Mouse (Mus musculus) intestine, embryonic 14.5 days (tissue): ENCODE results near the gene Lmbrd2. TPM values are rescaled to one million over a fixed set of nuclear protein-coding genes. Genes with fewer than 3 reads are reported as not detected.
A peak's percentile ranks its signal among the peaks of the same experiment; 100 is the strongest.

Experiments
- ATAC-seq: fragments of 200-750 bp; cut with Nextera tagmentation; replicated peaks from 2 replicates; pipeline ENCODE4 v1.8.0; 2017; ENCODE audit warnings: low read depth, moderate number of reproducible peaks, moderate TSS enrichment, moderate library complexity; ENCODE audit not compliant: low FRiP score, low TSS enrichment
- DNase-seq: peaks from one replicate; pipeline ENCODE4 v3.0.0-alpha.2; 2018; ENCODE audit warnings: low spot score
- H3K27ac ChIP-seq: fragments of 300-500 bp; sonication (generic); 2 replicates; pipeline ENCODE4 v1.5.1; 2014; ENCODE audit warnings: low read depth, mild to moderate bottlenecking, control low read depth
- H3K27me3 ChIP-seq: fragments of 300-500 bp; sonication (generic); replicated peaks from 2 replicates; pipeline ENCODE4 v1.6.1; 2014; ENCODE audit warnings: low read length, control low read depth; ENCODE audit not compliant: control insufficient read depth, insufficient read depth
- H3K36me3 ChIP-seq: fragments of 300-500 bp; sonication (generic); 2 replicates; pipeline ENCODE4 v1.6.1; 2014; ENCODE audit warnings: low read length, control low read depth; ENCODE audit not compliant: control insufficient read depth, insufficient read depth
- H3K4me1 ChIP-seq: fragments of 300-500 bp; sonication (generic); replicated peaks from 2 replicates; pipeline ENCODE4 v1.6.1; 2014; ENCODE audit warnings: low read length, control low read depth, mixed read lengths; ENCODE audit not compliant: control insufficient read depth, insufficient read depth
- H3K4me2 ChIP-seq: fragments of 300-500 bp; sonication (generic); 2 replicates; pipeline ENCODE4 v1.6.1; 2014; ENCODE audit warnings: low read length
- H3K4me3 ChIP-seq: fragments of 300-500 bp; sonication (generic); 2 replicates; pipeline ENCODE4 v1.5.1; 2014; ENCODE audit warnings: low read depth, low read length, control low read depth, mixed read lengths
- H3K9ac ChIP-seq: fragments of 300-500 bp; sonication (generic); 2 replicates; pipeline ENCODE4 v1.6.1; 2014; ENCODE audit warnings: mild to moderate bottlenecking, low read length
- H3K9me3 ChIP-seq: fragments of 300-500 bp; sonication (generic); 2 replicates; pipeline ENCODE4 v1.6.1; 2016; ENCODE audit warnings: low read length, control low read depth; ENCODE audit not compliant: control insufficient read depth
- WGBS: fragments of 180-500 bp; shearing (Covaris S2); extraction: QIAGEN DNeasy Blood & Tissue Kit; methylation state at CpG from one replicate; pipeline ENCODE4 v1.1.7; 2014; 5-methylcytosine and 5-hydroxymethylcytosine counted together
- polyA plus RNA-seq: library from polyadenylated mRNA; unstranded; fragments of >200 nt; fragmentation: Nextera tagmentation; extraction: Ambion mirVana; gene quantifications from 2 replicates; pipeline ENCODE4 v1.2.1, GENCODE M21; 2014

Lmbrd2 gene
- polyA plus RNA-seq, 1 experiment from 2014 or later = 4.6 TPM

DNA sequence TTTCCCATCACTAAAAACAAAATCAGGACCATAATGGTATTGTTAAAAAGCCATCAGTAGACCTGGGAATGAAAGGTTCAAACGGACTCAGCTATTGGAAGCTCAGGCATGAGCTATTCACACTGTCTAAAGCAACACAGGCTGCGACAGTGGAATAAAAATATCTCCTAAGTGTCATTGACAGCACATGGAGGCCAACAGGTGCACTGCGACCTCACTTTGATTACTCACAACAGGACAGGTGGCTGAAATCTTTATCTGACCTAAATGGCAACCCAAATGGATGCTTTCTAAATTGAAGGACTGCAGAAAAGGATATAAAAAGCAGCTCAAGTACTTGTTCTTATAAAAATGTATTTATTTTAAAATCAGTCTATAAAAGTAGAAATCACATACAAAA is 28.7 kb upstream of the Lmbrd2 start:
- 85% methylated on average over 3 of the region's 3 CpGs for WGBS
- H3K4me2 ChIP-seq = no peak overlapping the region
- H3K9ac ChIP-seq = no peak overlapping the region
- H3K36me3 ChIP-seq = peaks cover 75% of the 10 kb centered on the region
- ATAC-seq (no peak), DNase-seq (peak; percentile 39)
- peaks cover 3% of the 10 kb centered on the region; the same call in 1 of the 2 replicates for H3K4me1 ChIP-seq
- H3K4me3 ChIP-seq = no peak overlapping the region
- no peaks in the 10 kb centered on the region for H3K9me3 ChIP-seq
- H3K27me3 ChIP-seq = no peaks in the 10 kb centered on the region
- no peak overlapping the region for H3K27ac ChIP-seq

DNA sequence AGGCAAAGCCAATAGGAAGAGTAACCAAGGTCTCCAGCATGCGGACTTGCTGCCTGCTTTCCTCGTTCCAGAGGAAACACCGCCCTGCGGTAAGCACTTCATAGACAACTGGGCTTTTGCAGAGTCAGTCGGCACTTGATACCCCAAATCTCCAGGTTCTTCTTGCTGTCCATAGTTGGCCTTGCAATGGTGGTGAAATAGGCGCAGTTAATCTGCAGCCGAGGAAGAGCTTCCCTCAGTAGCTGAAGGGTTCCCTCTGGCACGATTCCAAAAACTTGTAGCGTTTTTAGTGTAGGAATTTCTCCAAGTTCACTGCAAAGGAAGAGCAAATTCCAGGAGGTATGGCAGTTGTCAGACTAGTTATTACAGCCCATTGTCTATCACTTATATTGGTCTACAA is 26.8 kb upstream of the Lmbrd2 start:
- ATAC-seq (no peak; the same call in 1 of the 2 replicates), DNase-seq (peak; percentile 49)
- Histone ChIP-seq H3K4me2 (no peak overlapping the region), H3K36me3 (peaks cover 75% of the 10 kb centered on the region), H3K4me3 (no peak overlapping the region), H3K9me3 (no peaks in the 10 kb centered on the region), H3K9ac (no peak overlapping the region), H3K27me3 (no peaks in the 10 kb centered on the region), H3K4me1 (peaks cover 3% of the 10 kb centered on the region; the same call in 1 of the 2 replicates), H3K27ac (no peak overlapping the region)
- 69% methylated on average over 9 of the region's 9 CpGs for WGBS

DNA sequence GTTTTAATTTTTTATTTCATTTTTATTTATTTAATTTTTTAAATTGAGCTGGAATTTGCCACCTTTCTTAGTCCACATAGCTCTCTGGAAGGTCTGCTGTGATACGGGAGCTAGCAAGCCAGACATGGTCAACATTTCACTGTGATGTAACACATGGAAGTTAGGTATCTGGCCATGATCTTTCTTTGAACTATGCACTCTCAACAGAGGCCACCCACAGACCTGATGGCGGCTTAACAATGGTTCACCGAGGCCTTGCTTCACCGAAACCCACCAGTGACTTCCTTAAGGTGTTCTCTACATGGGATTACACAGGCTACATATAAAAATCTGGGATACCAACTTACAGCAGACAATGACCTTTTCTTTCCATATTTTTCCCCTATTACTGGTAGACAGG is 26.2 kb upstream of the Lmbrd2 start:
- peak; percentile 48 for DNase-seq
- WGBS = 64% methylated on average over 4 of the region's 4 CpGs
- no peaks in the 10 kb centered on the region for H3K9me3 ChIP-seq
- peak; percentile 14; the same call in 1 of the 2 replicates for ATAC-seq
- peaks cover 78% of the 10 kb centered on the region for H3K36me3 ChIP-seq
- no peak overlapping the region for H3K9ac ChIP-seq
- H3K4me2 ChIP-seq = no peak overlapping the region
- no peak overlapping the region for H3K27ac ChIP-seq
- H3K4me3 ChIP-seq = no peak overlapping the region
- no peaks in the 10 kb centered on the region for H3K27me3 ChIP-seq
- peaks cover 3% of the 10 kb centered on the region; the same call in 1 of the 2 replicates for H3K4me1 ChIP-seq

DNA sequence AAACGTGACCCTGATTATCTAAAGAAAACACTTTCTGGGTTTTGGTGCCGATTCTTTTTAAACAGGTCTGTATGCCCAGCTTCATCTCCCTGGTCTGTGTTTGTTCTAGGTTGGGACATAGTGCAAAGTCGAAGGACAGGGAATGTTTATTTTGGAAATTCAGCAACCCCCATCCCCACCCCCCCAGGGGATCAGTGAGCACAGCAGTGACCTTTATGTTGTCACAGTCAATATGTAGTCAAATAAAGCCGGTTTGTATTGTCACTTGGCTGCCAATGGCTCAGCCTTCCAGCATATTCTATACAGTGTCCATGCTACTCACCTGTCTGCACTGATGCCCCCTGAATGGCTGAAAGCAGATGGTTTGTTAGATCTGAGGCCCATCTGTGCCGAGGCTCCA is 25.8 kb upstream of the Lmbrd2 start:
- ATAC-seq (no peak; the same call in 1 of the 2 replicates), DNase-seq (peak; percentile 49)
- Histone ChIP-seq H3K9ac (no peak overlapping the region), H3K4me2 (no peak overlapping the region), H3K4me3 (no peak overlapping the region), H3K36me3 (peaks cover 83% of the 10 kb centered on the region), H3K4me1 (peaks cover 3% of the 10 kb centered on the region; the same call in 1 of the 2 replicates), H3K9me3 (no peaks in the 10 kb centered on the region), H3K27ac (no peak overlapping the region), H3K27me3 (no peaks in the 10 kb centered on the region)
- 42% methylated on average over 5 of the region's 5 CpGs for WGBS

DNA sequence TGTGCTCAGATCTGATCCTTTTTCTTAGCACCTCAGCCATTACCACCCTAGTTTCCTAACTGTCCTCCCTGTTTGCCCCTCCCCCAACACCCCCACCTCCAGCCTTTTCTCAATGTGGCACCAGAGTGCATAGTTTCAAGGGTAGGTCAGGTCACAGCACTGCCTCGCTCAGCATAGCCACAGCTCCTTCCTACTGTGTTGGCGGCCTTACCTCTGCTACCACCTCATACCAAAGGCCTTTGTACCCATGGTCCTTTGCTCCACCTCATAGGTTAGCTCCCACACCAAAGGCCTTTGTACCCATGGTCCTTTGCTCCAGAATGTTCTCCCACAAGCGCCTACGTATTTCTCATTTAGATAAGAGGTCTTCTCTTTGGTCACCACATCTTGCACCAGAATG is 21.5 kb upstream of the Lmbrd2 start:
- Histone ChIP-seq H3K4me1 (peaks cover 3% of the 10 kb centered on the region; the same call in 1 of the 2 replicates), H3K27ac (no peak overlapping the region), H3K9ac (no peak overlapping the region), H3K4me2 (no peak overlapping the region), H3K4me3 (no peak overlapping the region), H3K36me3 (peaks cover 94% of the 10 kb centered on the region), H3K27me3 (no peaks in the 10 kb centered on the region), H3K9me3 (no peaks in the 10 kb centered on the region)
- 93% methylated on average over 4 of the region's 4 CpGs for WGBS
- DNase-seq (peak; percentile 18), ATAC-seq (no peak)

DNA sequence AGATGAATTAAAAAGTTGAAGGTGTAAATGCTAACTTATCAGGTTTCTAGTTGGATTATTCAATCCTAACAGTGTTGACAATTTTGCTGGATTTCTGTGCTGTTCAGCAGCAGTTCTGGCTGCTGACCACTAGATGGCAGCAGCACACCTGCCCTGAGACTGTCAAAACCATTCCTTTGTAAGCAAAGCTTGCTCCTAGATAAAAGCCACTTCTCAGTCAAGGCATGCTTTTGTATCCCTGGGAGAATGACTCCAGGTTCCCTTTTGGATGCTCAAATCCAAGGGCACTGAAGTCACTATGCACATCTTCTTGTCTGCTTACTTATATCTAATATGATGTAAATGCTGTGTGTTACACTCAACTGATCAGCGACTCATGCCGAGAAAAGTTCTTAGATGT is 20.3 kb upstream of the Lmbrd2 start:
- no peak overlapping the region for H3K9ac ChIP-seq
- H3K9me3 ChIP-seq = no peaks in the 10 kb centered on the region
- peak; percentile 70 for DNase-seq
- no peak overlapping the region for H3K27ac ChIP-seq
- H3K27me3 ChIP-seq = no peaks in the 10 kb centered on the region
- H3K4me3 ChIP-seq = no peak overlapping the region
- peak; percentile 53; the same call in 1 of the 2 replicates for ATAC-seq
- no peak overlapping the region for H3K4me2 ChIP-seq
- peaks cover 94% of the 10 kb centered on the region for H3K36me3 ChIP-seq
- no peaks in the 10 kb centered on the region for H3K4me1 ChIP-seq
- 92% methylated on average over 2 of the region's 2 CpGs for WGBS

DNA sequence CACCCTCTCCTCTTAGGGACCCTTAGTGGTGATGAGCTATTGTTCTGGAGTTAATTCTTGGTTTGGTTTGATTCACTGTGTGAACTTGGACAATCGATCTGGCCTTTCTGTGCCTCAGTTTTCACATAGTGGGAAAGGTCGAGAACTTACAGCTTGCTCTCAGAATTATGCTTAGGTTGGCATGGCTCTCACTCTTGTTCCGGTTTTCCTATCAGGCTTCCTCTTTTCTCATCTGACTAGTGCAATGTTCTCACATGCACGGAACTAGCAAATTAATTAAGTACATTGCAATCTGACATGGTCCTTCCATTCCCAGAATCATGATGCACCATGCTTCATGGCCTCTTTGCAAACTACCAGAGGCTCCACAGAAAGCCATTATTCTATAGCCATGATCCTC is 17.4 kb upstream of the Lmbrd2 start:
- ATAC-seq (no peak), DNase-seq (no peak)

DNA sequence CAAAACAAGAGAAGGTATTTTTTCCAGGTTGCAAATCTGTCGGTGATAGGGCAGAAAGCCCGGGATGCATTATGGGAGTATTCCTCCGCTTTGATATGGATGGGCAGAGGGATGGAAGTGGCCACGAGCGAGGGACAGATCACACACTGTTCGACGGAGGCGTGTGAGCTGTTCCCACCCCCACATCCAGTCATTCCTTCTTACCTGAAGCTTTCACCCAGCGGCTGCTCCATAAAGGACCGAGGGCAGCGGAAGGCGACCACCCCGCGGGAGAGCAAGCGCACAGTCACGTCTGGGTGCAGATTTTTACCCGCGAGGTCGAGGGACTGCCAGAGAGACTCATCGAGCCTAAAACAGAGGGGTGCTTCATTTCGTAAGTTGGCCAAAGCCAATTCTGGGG is 15.5 kb upstream of the Lmbrd2 start:
- H3K4me2 ChIP-seq = no peak overlapping the region
- H3K4me1 ChIP-seq = no peaks in the 10 kb centered on the region
- WGBS = 91% methylated on average over 21 of the region's 21 CpGs
- ATAC-seq = no peak
- H3K4me3 ChIP-seq = no peak overlapping the region
- H3K27me3 ChIP-seq = no peaks in the 10 kb centered on the region
- no peak overlapping the region for H3K9ac ChIP-seq
- no peak overlapping the region for H3K27ac ChIP-seq
- DNase-seq = no peak
- no peaks in the 10 kb centered on the region for H3K9me3 ChIP-seq
- peaks cover 90% of the 10 kb centered on the region for H3K36me3 ChIP-seq

More for the DNA sequence above, 17.4 kb upstream of the Lmbrd2 start:
- no peaks in the 10 kb centered on the region for H3K27me3 ChIP-seq
- H3K36me3 ChIP-seq = peaks cover 95% of the 10 kb centered on the region
- no peaks in the 10 kb centered on the region for H3K4me1 ChIP-seq
- no peaks in the 10 kb centered on the region for H3K9me3 ChIP-seq
- H3K4me2 ChIP-seq = no peak overlapping the region
- H3K27ac ChIP-seq = no peak overlapping the region
- whole genome bisulfite sequencing = 85% methylated on average over 4 of the region's 4 CpGs
- H3K9ac ChIP-seq = no peak overlapping the region
- no peak overlapping the region for H3K4me3 ChIP-seq

DNA sequence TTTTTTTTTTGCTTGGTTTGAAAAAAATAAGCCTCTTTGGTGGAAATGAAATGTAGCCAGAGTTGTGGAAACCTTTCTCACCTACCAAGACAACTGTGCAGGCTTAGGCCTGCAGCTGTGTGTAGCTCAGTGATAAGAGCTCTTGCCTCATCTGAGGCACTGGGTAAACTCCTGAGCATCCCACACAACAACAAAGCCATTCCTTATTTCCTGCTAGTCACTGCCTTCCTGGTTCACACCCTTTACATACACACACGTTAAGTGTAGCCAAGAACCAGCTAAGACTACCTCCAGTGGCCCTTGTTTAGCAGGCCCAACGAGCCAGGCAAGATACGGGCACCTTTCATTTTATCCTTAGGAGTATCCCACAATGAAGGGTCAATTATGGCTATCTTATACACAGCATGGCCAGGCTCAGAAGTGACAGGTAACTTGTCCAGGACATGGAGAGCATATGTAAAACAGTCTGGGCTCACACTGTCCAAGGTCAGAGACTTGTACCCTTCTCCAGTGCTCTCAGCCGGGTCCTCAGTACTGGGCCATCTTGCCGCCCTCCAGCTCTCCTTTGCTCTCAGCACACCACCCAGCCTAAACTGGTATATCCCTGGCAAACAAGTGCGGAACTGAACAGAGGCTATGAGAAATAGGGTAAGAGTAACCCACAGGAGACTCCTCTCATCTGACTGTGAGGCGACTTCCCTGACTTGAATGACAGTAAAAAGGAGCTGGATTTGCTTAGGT is 13.1 kb upstream of the Lmbrd2 start:
- 0 out of 2 replicates have a peak, but pooled peaks cover 7% of the 10 kb centered on the region for H3K4me1 ChIP-seq
- H3K9ac ChIP-seq = no peak overlapping the region
- H3K27me3 ChIP-seq = no peaks in the 10 kb centered on the region
- ATAC-seq (no peak), DNase-seq (no peak)
- H3K4me2 ChIP-seq = no peak overlapping the region
- H3K4me3 ChIP-seq = no peak overlapping the region
- H3K36me3 ChIP-seq = peaks cover 88% of the 10 kb centered on the region
- H3K27ac ChIP-seq = no peak overlapping the region
- no peaks in the 10 kb centered on the region for H3K9me3 ChIP-seq
- 91% methylated on average over 7 of the region's 7 CpGs for WGBS
